Mouse (Mus musculus): ENCODE measurements around the gene Crkl. TPM values are rescaled to one million over a fixed set of nuclear protein-coding genes. Genes with fewer than 3 reads are reported as not detected.
"Not testable (repeated sequence)": the region's sequence is repeated elsewhere in the genome, so short reads cannot be mapped to it uniquely, and the experiment has no call there.

Gene Crkl
- total RNA-seq, 2 experiments from 2014 or later, result 27.9 to 33.8 TPM

DNA sequence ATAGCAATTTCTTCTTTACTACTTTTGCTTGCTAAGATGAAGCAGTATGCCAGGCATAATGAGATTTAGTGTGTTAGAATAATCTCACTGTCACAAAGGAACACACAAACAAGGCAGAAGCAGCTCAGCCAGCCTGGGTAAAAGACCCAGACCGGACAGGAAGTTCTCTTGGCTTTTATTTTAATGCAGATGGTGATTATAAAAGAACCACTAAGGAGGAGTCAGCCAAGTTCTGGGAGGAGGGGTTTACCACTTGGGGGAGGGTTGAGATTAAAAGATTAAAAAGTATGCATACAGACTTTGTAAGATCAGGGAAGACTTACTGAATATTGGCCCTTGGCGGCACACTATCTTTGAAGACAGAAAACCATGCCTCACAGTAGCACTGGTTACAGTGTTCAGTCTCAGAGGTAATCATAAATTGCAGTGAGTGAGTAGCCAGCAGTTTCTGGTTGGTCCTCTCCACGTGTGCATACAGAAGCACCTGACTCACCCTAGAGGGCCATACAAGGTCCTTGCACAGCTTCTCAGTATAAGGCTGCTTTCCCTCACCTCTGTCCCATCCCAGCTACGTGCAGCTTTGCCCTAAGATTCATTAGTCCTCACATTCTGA, 26.6 kb downstream of the Crkl start:
- intact Hi-C loops (cut with DNase I), result loop anchor here (10.0 kb wide), 1 partner anchor 136 kb away; the partner anchor contains the start of gene Smpd4
- no peak for DNase-seq

DNA sequence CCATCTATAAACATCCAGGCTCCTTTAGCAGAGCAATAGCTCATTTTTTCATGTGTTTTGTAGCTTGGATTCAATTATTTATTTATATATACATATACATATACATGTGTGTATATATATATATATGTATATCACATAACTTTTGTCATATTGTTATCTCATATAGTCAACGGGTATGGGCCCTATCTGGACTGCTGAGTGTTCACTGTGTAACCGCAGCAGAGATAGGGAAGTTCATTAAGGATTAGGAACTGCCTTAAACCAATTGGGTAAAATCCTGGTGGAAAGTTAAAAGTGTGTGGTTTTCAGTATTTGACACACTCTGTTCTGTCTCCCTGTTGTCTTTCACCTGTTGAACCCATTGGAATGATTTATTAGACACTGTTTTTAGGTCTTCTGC, 29.7 kb downstream of the Crkl start:
- intact Hi-C loops (cut with DNase I), result no loop called here
- no peak for DNase-seq

DNA sequence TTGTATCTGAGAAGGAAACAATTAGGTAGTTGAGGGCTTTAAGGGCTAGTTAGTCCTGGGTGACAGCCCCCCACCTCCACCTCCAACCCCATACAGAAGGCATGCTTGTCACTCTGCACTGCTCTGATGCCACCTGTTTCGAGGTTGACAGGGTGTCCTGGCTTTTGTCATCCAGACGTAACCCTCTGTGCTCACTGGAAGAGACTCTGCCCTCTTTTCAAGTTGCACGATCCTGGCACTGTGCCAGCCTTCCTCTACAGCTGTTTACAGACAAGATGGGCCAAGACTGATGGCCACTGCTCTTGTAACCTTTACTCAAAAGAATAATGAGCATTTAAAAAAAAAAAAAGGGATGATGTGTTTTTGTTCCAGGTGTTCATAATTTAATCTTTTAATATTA, 34.7 kb downstream of the Crkl start:
- peak; percentile 30 to 51 for DNase-seq
- intact Hi-C loops (cut with DNase I), result no loop called here

DNA sequence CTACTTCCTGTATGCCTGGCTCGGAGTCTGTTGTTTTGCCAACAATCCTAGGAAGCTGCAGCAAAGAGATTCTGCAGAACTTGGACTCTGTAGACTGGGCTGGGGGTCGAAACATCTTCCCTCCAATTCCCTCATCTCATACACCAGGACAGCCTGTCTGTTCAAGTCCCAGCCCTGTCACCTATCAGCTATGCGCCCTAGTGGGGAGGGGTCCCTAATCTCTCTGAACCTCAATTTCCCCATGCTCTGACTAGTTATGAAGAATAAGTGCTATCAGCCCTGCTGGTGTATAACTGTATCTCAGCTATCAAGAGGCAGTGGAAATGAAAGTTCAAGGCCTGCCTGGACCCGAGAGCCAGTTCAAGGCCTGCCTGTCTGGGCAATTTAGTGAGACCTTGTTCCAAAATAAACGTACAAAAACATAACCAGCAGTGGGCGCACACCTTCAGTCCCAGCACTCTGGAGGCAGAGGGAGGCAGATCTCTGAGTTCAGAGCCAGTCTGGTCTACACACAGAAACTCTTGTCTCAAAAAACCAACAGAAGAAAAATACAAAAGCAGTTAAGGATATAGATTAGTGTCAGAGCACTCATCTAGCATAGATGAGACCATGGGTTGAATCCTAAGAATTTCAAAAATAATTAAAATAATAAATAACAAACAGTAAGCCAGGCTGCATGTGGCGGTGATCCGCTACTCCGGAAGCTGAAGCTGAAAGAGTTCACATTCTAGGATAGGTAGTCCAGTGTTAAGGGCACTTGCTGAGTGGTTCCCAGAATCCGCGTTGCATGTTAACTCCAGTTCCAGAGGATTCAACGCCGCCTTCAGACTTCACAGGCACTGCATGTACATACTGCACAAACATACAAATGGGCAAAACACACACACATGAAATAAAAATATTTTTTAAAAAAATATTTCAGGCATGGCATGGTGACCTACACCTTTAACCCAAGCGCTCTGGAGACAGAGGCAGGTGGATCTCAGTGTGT, 37.0 kb downstream of the Crkl start:
- intact Hi-C loops (cut with DNase I), result no loop called here

DNA sequence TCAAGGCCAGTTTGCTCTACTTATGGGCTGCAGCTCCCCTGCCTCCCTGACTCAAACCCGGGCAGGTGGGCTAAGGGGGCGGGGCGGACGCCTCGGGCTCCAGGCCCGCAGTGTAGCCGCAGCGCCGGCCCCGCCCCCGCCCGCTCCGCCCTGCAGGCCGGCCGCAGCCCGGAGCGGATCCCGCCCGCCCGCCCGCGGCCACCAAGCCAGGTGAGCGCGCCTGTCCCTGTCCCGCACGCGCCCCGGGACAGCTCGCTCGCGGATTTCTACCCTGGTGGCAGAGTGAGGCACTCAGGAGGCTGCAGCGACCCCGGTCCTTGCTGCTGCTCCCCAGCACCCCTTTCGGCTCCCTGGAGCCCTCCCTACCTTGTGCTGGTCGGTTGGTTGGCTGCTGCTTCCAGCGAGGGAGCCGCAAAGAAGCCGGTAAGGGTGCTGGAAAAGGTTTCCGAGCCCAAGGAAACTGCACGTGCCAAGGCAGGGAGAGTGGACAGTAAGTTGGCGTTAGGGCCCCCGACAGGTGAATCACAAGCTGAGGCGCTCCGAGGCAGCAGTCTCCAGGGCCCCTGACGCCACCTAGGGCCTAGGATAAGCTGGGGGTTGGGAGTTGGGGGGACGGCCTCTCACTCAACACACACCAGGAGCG, 37.8 kb downstream of the Crkl start, which contains the start of gene Aifm3:
TSS of gene Aifm3 (plus strand) at position 143 of the 643 bp plus-strand sequence.
- DNase-seq, result peak in 1 of 2 experiments; percentile 13

More for the DNA sequence above, 37.0 kb downstream of the Crkl start:
- DNase-seq, result peak in 1 of 2 experiments; percentile 19

DNA sequence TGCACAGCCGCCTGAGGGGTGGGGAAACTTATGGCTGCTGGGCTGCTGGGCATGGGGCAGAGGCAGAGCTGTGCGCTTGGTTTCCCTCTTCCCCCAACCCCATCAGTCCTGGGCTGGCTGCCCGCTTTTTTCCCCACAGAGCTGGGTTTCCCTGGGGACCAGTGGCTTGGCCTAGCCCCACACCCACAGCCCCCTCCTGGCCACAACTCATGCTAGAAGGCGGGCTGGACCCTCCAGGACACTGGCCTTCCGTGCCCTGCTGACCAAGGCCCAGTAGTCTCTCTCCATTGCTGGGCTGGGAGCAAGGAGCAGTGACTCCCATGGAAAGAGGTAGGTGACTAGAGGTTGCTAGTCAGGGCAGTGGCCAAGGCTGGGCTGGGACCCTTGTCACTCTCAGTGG, 39.4 kb downstream of the Crkl start:
- no peak for DNase-seq
- intact Hi-C loops (cut with DNase I), result no loop called here

More for the DNA sequence above, 37.8 kb downstream of the Crkl start, which contains the start of gene Aifm3:
- intact Hi-C loops (cut with DNase I), result no loop called here

DNA sequence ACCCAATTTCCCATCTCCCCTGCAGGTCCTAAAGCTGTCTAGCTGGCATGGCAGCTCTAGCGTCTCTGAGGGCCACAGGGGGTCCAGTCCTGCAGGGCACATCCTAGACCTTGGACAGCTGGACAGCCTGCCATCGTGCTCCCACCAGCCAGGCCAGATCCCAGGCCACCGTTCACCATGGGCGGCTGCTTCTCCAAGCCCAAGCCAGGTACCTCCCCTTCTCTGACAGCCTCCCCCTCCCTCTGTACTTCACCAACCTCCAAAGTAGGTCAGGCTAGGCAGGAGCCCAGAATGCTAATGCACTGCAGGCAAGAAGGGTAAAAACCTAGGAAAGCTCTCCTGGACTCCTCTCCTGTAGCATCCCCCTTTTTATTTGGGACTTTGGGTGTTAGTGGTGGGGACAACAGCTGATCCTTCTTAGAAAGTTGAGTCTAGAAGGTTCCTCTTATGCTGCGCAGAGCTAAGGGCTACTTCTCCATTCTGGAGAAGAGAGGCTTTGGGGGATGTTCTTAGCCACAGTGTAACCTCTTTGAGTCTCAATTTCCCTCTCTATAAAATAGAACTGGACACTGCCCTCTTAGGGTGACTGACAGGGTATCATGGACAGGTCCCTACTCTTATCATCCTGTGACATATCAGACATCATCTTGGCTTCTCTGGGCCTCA, 40.2 kb downstream of the Crkl start:
- no peak for DNase-seq
- intact Hi-C loops (cut with DNase I), result no loop called here

DNA sequence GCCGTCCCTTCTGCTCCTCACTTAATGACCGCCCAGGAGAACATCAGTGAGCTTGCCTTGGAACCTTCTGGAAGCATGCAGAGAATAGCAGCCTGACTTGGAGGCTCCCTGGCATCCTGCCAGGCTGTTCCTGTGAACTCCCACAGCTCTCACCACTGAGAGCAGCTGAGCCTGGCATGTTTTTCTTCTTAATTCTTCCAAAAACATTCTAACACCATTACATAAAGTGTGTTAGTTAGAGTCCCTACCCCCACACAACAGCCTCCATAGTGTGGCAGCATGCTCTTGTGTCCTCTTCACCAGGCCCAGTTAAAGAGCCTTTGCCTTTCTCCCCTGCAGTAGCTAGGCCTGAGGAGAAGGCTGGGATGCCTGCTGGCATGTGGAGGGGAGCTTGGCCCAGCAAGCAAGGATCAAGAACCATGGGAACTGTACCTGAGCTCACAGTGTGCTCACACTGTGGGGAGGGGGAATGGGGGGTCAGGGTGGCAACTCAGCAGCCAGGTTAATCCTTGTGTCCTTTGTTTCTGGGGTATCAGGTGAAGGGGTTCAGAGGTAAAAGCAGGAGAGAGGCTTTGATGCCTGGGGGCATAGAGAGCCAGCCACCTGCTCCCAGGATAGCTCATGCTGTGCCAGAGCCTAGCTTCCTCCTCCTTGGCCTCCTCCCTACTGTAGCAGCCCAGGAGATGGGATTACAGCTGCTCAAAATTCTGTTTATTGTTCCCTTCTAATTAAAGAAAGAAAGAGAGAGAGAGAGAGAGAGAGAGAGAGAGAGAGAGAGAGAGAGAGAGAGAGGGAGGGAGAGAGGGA, 44.9 kb downstream of the Crkl start:
- intact Hi-C loops (cut with DNase I), result no loop called here

DNA sequence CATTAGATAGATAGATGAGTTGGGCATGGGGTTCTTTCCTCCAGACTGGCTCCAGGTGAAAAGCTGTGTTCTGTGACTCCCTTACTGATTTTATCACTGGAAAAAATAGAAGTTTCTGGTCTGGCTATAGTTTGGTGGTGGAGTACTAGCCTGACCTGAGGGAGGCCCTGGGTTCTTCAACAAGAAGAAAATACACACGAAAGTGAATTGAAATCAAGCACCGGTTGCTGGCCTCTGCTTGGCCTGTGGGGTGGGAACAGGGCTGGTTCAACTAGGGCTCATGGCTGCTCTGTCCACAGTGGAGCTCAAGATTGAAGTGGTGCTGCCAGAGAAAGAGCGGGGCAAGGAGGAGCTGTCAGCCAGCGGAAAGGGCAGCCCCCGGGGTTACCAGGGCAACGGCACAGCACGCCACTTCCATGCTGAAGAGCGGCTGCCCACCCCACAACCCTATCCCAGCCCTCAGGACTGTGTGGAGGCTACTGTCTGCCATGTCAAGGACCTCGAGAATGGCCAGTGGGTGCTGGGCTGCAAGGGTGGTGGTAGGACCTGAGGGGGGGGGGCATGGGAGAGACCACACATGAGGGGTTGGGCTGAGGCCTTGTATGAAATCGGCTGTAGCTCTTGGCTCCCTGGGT, 47.6 kb downstream of the Crkl start:
- DNase-seq, result no peak
- intact Hi-C loops (cut with DNase I), result no loop called here

More for the DNA sequence above, 44.9 kb downstream of the Crkl start:
- peak; percentile 65 to 74 for DNase-seq

DNA sequence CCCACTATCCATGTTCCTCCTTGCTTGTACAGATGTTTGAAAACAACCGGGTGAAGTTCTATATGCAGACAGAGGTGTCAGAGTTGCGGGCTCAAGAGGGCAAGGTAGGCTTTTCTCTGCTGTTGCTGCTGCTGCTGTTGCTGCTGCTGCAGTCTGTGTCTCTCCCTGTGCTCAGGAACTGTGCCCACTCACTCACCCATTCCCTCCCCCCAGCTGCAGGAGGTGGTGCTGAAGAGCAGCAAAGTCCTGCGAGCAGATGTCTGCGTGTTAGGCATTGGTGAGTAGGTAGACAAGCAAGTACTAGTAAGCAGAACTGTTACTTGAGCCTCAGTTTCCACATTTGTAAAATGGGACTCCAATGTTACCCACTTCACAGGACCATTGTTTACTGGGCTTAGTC, 50.9 kb downstream of the Crkl start:
- intact Hi-C loops (cut with DNase I), result no loop called here
- DNase-seq, result no peak

DNA sequence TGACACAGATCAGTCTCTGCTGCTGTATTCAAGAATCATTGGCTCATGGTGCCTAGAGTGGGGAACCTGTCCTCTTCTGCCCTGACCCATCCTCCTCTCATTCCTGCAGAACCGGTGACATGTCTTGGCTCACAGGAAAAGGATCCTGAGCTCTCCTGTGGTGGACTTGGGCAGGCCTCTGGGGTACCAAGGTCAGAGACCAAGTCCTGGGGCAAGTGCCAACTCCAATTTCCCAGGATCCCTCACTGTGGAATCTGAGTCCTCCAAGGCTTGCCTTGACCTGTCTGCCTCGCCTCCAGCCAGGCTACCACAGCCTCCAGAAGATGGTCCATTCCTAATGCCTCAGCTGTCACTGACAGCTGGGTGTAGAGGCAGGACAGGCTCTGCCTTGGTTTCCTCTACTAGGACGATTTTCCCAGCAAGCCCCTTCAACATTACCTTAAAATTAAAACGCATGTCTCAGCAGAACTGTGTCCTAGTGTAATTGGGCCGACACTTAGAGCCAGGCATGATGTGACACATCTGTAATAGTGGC, 55.3 kb downstream of the Crkl start:
- intact Hi-C loops (cut with DNase I), result loop anchor here (5.0 kb wide), 1 partner anchor 105 kb away; no protein-coding TSS in a partner anchor
- no peak for DNase-seq

DNA sequence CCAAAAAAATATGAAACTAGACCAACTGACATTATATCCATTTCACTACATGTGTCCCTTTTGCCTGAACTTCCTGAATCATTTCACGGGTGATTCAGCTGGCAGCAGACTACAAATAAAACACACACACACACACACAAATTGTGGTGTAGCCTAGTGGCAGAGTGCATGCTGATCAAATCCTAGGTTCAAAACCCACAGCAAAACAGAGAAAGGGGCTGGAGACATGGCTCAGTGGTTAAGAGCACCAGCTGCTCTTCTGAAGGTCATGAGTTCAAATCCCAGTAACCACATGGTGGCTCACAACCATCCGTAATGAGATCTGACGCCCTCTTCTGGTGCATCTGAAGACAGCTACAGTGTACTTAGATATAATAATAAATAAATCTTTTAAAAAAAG, 56.2 kb downstream of the Crkl start:
- not testable (repeated sequence) for DNase-seq
- intact Hi-C loops (cut with DNase I), result loop anchor here (2.0 to 5.0 kb wide), 2 partner anchors 23 to 106 kb away; partner anchors contain the start of gene Thap7

DNA sequence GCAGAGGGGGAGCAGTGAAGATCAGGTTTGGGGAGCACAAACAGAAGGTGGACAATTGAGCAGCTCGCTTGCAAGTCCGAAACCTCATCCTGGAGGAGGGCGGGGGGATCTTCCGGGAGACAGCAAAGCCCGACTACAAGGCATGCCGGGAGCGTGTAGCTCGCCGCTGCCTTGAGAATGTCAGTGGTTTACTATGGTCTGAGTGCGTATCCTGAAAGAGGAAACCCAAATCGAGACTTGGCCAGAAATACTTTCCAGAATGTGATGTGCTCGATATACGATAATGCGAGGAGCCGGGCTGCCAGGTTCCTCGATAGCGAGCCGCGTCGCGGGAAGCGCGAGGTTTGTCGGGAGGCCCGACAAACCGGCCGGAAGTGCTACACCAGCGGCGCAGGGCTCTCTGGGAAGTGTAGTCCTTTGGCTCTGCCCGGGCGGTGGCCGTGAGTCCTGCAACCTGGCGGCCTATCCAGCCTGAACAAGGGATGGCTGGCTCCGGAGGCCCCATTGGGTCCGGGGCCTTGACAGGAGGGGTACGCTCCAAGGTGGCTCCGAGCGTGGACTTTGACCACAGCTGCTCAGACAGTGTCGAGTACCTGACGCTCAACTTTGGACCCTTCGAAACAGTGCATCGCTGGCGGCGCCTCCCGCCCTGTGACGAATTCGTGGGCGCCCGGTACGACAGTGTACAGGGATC, 56.9 kb downstream of the Crkl start, which contains the start of gene Lztr1:
TSS of gene Lztr1 (plus strand) at position 143 of the 694 bp plus-strand sequence.
- intact Hi-C loops (cut with DNase I), result loop anchor here (1.0 to 5.0 kb wide), 3 partner anchors 22 to 106 kb away; partner anchors contain the start of gene Thap7
- DNase-seq, result peak; percentile 94

DNA sequence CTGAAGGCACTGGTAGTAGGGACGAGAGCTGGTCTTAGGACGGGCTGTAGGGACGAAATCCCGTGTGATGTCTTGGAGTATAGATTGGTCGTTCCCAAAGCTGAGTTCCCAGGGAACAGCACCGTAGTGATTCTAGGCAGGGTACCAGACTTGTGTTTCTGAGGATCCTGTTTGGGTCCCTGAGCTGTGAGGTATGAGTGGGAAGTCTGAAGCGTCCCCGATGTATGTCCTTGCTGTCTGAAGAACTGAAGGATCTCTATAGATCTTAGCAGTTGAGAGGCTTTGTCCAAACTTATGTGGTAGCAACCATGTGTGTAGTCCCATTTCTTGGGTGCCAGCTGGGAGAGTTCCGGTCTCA, 57.4 kb downstream of the Crkl start:
- no peak for DNase-seq
- intact Hi-C loops (cut with DNase I), result loop anchor here (1.0 to 5.0 kb wide), 3 partner anchors 22 to 107 kb away; partner anchors contain the start of gene Thap7

DNA sequence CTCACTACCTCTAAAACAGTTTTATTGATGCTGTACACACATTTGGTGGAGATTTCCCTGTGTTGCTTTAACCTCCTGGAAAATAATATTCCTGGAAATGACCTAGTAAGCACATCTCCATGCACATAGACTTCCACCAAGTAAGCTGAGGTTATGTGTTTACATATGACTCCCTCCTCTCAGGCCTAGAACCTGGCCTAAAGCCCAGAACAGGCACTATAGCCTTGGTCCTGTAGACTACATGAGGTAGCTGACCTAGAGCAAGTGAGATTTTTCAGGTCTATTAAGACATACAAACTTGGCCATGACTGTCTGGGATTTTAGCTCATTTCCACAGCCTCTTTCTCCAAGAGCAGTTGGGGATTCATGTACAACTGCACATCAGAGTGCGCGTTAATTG, 58.4 kb downstream of the Crkl start:
- intact Hi-C loops (cut with DNase I), result no loop called here
- DNase-seq, result no peak

DNA sequence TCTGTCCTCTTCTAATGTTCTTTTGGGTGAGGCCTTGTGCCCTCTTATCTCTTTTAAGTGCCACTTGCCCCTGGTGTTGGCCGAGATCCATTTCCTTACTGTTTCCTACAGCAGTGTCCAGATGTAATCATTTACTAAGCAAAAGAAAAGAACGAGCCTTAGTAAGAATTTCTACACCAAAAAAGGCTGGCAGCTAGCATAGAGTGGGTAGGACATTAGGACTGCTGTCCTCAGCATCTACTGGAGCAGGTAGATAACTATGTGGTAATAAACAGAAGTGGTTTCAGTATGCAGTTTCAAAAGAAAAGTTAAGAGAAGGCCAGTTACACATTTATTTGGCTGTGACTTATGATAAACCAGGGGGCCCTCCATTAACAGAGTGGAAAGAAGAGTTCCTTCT, 58.9 kb downstream of the Crkl start:
- no peak for DNase-seq
- intact Hi-C loops (cut with DNase I), result no loop called here

DNA sequence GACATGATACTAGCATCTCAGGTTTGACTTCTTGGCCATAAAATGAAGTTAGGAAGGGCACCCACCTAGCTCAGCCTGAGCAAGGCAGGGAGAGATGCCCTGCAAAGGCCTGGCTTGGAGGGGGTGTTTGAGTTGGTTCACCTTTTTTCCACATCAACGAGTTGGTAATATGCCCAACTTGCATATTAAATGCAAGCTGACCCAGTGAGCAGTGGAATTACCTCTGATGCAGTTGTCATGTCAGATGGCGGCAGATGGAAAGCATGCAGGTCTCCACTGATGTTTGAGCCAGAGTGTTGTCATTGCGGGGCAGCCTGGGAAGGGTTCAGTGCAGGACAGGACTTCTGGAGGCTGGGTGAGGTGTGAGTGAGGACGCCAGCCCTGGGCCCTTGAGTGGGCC, 59.6 kb downstream of the Crkl start:
- intact Hi-C loops (cut with DNase I), result no loop called here
- DNase-seq, result no peak

DNA sequence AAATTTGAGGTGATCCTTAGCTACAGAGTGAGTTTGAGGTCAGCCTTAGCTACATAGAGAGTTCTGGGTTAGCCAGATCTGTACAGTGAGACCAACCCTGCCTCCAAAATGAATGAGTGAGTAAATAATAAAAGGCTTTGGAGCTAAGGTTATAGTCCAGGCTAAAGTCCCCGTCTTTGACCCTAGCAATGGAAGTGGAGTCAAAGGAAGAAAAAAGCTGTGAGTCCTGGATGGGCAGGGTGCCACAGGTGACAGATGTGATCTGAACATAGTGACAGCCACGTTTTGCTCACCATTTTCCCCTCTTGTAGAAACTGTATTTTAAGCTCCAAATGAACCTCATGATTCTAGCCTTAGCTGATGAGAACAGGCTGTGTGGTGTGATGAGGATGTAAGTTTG, 67.1 kb downstream of the Crkl start:
- intact Hi-C loops (cut with DNase I), result no loop called here

More for the DNA sequence above, 67.1 kb downstream of the Crkl start:
- DNase-seq, result no peak
